Mouse (Mus musculus) adrenal gland, postnatal 14 days (tissue): Measurements from ENCODE around the gene Fnbp1l. TPM values are rescaled to one million over a fixed set of nuclear protein-coding genes. Genes with fewer than 3 reads are reported as not detected.

Experiments
- DNase-seq: peaks from one replicate; pipeline ENCODE4 v3.0.0; 2021; ENCODE audit warnings: mixed read lengths
- microRNA-seq, 2 experiments: library from miRNA; unstranded; fragments of <30 nt; microRNA quantifications; one replicate each; pipeline ENCODE4 v1.2.0; 2021
- total RNA-seq: library from RNA; stranded (reverse); gene quantifications from 2 replicates; pipeline ENCODE4 v1.2.3, GENCODE M21; 2021

Fnbp1l gene
- total RNA-seq, 1 experiment from 2014 or later, result 28.9 TPM

DNA sequence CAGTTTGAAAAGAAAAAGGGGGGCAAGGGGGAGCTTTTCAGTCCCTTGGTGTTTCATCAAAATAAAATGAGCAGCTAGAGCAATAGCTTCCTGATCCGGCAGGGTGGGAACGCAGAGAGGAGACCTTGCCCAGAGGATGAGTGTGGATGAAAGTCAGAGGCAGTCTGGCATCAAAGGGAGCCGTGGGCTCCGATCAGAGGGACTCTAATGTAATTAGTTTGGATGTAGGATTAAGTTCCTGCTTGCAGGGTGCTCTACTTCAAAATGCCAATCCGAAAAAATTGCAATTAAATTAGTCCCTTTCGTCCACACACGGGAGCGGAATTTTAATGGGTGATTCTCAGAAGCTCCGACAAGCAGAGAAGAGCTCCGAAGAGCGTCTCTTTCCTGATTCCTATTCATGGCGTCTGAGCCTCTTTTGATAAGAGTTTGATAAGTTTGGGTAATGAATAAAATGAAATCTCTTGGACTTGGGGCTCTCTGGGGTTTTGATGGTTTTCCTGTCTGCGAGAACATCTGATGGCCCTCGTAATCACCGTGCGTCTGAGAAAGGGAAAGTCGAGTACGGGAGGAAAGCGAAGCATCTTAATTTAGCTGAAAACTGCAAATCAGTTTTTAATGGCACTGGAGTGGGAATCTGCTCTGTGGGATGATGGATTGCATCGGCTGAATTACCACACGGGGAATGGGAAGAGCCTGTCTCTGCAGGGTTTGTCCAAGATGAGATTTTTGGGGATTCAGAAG lies 126.5 kb downstream of the Fnbp1l start:
- no peak for DNase-seq

DNA sequence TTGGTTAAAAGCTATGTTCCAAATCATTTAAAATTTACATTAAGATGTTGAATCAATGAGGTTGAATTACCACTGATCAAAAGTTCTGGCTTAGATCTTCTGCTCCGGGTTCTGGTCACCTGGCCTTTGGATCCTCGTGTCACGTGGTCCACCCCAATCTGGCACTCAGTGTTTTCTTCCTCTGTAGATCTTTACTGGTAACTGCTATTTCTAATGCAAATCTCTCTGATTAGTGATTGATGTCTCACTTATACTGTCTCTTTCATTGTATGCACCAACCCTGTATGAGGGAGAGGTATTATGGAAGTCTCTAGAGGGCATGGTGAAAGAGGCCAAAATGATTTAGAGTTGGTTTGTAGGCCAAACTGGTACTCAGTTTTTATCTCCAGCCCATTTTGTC lies 127.5 kb downstream of the Fnbp1l start:
- no peak for DNase-seq

DNA sequence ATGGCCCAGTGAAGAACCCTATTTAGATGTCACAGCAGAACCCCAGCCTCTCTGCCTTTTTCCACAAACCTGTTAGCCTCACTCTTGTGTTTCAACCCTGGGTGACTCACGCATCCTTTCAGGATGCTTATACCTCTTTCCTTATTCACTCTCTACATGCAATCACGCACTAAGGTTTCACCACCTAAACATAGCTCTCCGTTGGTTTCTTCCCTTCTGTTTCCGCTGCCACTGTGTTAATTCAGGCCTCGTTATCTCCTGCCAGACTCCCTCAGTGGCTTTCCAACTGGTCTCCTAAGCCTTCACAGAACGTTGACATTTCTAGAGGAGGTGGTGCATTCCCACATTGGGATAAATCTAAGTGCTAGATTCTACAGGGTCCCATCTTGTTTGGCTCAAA lies 128.9 kb downstream of the Fnbp1l start:
- DNase-seq, result no peak

Small RNA genes within 50 kb of the gene (microRNA-seq; reads per million reads assigned to microRNA genes)
- gene Mir7657, result 0 reads per million in 2 experiments

Other genes starting within 250 kb of the Fnbp1l start
- gene Pde5a, start 109.2 kb upstream of the Fnbp1l start, total RNA-seq, result 27.9 and 31.4 TPM in 2 replicates